Mouse (Mus musculus): Measurements from ENCODE around the gene Ptdss2. TPM values are rescaled to one million over a fixed set of nuclear protein-coding genes. Genes with fewer than 3 reads are reported as not detected.

The Ptdss2 gene
- polyA plus RNA-seq, 2 experiments, result 72.8 to 111 TPM

- TF ChIP-seq EP300 (IDR thresholded peaks at IDR 0.05; ENCODE audit: low read depth) (no peak), CTCF (IDR thresholded peaks at IDR 0.05; ENCODE audit: low read depth) (no peak)
- no peaks in the 10 kb centered on the region for H3K9me3 ChIP-seq (ENCODE audit: control insufficient read depth, low read length)
- H3K4me1 ChIP-seq (replicated peaks; ENCODE audit: control insufficient read depth in 2 of 2, insufficient read depth in 2 of 2, low read length in 1 of 2), result peaks cover 40 to 46% of the 10 kb centered on the region in 2 experiments
- no peak overlapping the region for H3K4me3 ChIP-seq (ENCODE audit: insufficient read depth in 1 of 2, low read depth in 2 of 2, low read length in 2 of 2)
- H3K27me3 ChIP-seq (ENCODE audit: control insufficient read depth, insufficient read depth, low read length), result no peaks in the 10 kb centered on the region
- no peak for DNase-seq (ENCODE audit: low read depth in 3 of 3, low spot score in 3 of 3)
- H3K27ac ChIP-seq, result no peak overlapping the region; the same call in none of the 2 replicates
- no peak for ATAC-seq (ENCODE audit: insufficient read depth)
- H3K4me2 ChIP-seq (ENCODE audit: low read depth), result no peak overlapping the region
- H3K9ac ChIP-seq (replicated peaks), result no peak overlapping the region
- H3K36me3 ChIP-seq (replicated peaks; ENCODE audit: control insufficient read depth, insufficient read depth, low read depth), result no peaks in the 10 kb centered on the region
Observed at GRCm38 (mm10) chr7:141169866-141170265, 47.7 kb downstream of the Ptdss2 start.

GRCm38 (mm10) chr7:141172116-141173006, 50.2 kb downstream of the Ptdss2 start, which contains the start of gene Rnh1:
Gene Rnh1, minus strand, starts transcription at chr7:141172857.
- TF ChIP-seq CTCF (IDR thresholded peaks at IDR 0.05; ENCODE audit: low read depth), result no peak; the same call in 1 of the 2 replicates
- no peak for TF ChIP-seq EP300 (IDR thresholded peaks at IDR 0.05; ENCODE audit: low read depth)
- H3K9ac ChIP-seq (replicated peaks), result peak within 1 kb of the TSS; percentile 65
- ATAC-seq (ENCODE audit: insufficient read depth), result peak; percentile 89
- peak within 1 kb of the TSS; percentile 28 for H3K27ac ChIP-seq
- H3K9me3 ChIP-seq (ENCODE audit: control insufficient read depth, low read length), result no peaks in the 10 kb centered on the region
- peak; percentile 70 to 82 (median 74) for DNase-seq (ENCODE audit: low read depth in 3 of 3, low spot score in 3 of 3)
- WGBS (ENCODE audit: insufficient replicate concordance), result 2% methylated on average over 55 of the region's 55 CpGs
- H3K4me2 ChIP-seq (ENCODE audit: low read depth), result peak within 1 kb of the TSS; percentile 79
- H3K36me3 ChIP-seq (replicated peaks; ENCODE audit: control insufficient read depth, insufficient read depth, low read depth), result no peaks in the 10 kb centered on the region
- peak within 1 kb of the TSS; percentile 58 to 73 for H3K4me3 ChIP-seq (ENCODE audit: insufficient read depth in 1 of 2, low read depth in 2 of 2, low read length in 2 of 2)
- H3K4me1 ChIP-seq (replicated peaks; ENCODE audit: control insufficient read depth in 2 of 2, insufficient read depth in 2 of 2, low read length in 1 of 2), result peaks cover 37 to 43% of the 10 kb centered on the region in 2 experiments
- H3K27me3 ChIP-seq (ENCODE audit: control insufficient read depth, insufficient read depth, low read length), result no peaks in the 10 kb centered on the region

- no peaks in the 10 kb centered on the region for H3K9me3 ChIP-seq (ENCODE audit: control insufficient read depth, low read length)
- H3K9ac ChIP-seq (replicated peaks), result no peak overlapping the region; the same call in 1 of the 2 replicates
- H3K27ac ChIP-seq, result peak overlapping the region; percentile 16; the same call in 1 of the 2 replicates
- H3K4me2 ChIP-seq (ENCODE audit: low read depth), result peak overlapping the region; percentile 79
- H3K27me3 ChIP-seq (ENCODE audit: control insufficient read depth, insufficient read depth, low read length), result no peaks in the 10 kb centered on the region
- no peak for ATAC-seq (ENCODE audit: insufficient read depth)
- WGBS (ENCODE audit: insufficient replicate concordance), result 76% methylated on average over 5 of the region's 5 CpGs
- H3K4me3 ChIP-seq (ENCODE audit: insufficient read depth in 1 of 2, low read depth in 2 of 2, low read length in 2 of 2), result peak overlapping the region in 1 of 2 experiments; percentile 58; a peak in 2 of 4 replicates
- DNase-seq (ENCODE audit: low read depth in 3 of 3, low spot score in 3 of 3), result no peak
- TF ChIP-seq CTCF (IDR thresholded peaks at IDR 0.05; ENCODE audit: low read depth) (no peak), EP300 (IDR thresholded peaks at IDR 0.05; ENCODE audit: low read depth) (no peak)
- H3K4me1 ChIP-seq (replicated peaks; ENCODE audit: control insufficient read depth in 2 of 2, insufficient read depth in 2 of 2, low read length in 1 of 2), result peaks cover 33% of the 10 kb centered on the region in 2 experiments
- H3K36me3 ChIP-seq (replicated peaks; ENCODE audit: control insufficient read depth, insufficient read depth, low read depth), result no peaks in the 10 kb centered on the region
Observed at GRCm38 (mm10) chr7:141173323-141173850, 51.2 kb downstream of the Ptdss2 start.

GRCm38 (mm10) chr7:141175068-141175467, 52.9 kb downstream of the Ptdss2 start:
- H3K27ac ChIP-seq, result no peak overlapping the region
- H3K4me2 ChIP-seq (ENCODE audit: low read depth), result no peak overlapping the region
- DNase-seq (ENCODE audit: low read depth in 3 of 3, low spot score in 3 of 3), result no peak
- H3K36me3 ChIP-seq (replicated peaks; ENCODE audit: control insufficient read depth, insufficient read depth, low read depth), result no peaks in the 10 kb centered on the region
- no peak overlapping the region for H3K9ac ChIP-seq (replicated peaks)
- H3K9me3 ChIP-seq (ENCODE audit: control insufficient read depth, low read length), result no peaks in the 10 kb centered on the region
- WGBS (ENCODE audit: insufficient replicate concordance), result 73% methylated on average over 4 of the region's 4 CpGs
- peaks cover 19 to 20% of the 10 kb centered on the region in 2 experiments for H3K4me1 ChIP-seq (replicated peaks; ENCODE audit: control insufficient read depth in 2 of 2, insufficient read depth in 2 of 2, low read length in 1 of 2)
- ATAC-seq (ENCODE audit: insufficient read depth), result no peak
- no peaks in the 10 kb centered on the region for H3K27me3 ChIP-seq (ENCODE audit: control insufficient read depth, insufficient read depth, low read length)
- no peak overlapping the region for H3K4me3 ChIP-seq (ENCODE audit: insufficient read depth in 1 of 2, low read depth in 2 of 2, low read length in 2 of 2)
- no peak for TF ChIP-seq EP300 (IDR thresholded peaks at IDR 0.05; ENCODE audit: low read depth)
- TF ChIP-seq CTCF (IDR thresholded peaks at IDR 0.05; ENCODE audit: low read depth), result peak; percentile 14; the same call in 1 of the 2 replicates

- Histone ChIP-seq H3K4me2 (ENCODE audit: low read depth) (no peak overlapping the region), H3K4me1 (replicated peaks; ENCODE audit: control insufficient read depth in 2 of 2, insufficient read depth in 2 of 2, low read length in 1 of 2) (peaks cover 10 to 11% of the 10 kb centered on the region in 2 experiments), H3K36me3 (replicated peaks; ENCODE audit: control insufficient read depth, insufficient read depth, low read depth) (no peaks in the 10 kb centered on the region), H3K4me3 (ENCODE audit: insufficient read depth in 1 of 2, low read depth in 2 of 2, low read length in 2 of 2) (no peak overlapping the region), H3K9ac (replicated peaks) (no peak overlapping the region), H3K9me3 (ENCODE audit: control insufficient read depth, low read length) (no peaks in the 10 kb centered on the region), H3K27me3 (ENCODE audit: control insufficient read depth, insufficient read depth, low read length) (no peaks in the 10 kb centered on the region), H3K27ac (no peak overlapping the region)
- DNase-seq (ENCODE audit: low read depth in 3 of 3, low spot score in 3 of 3) (peak; percentile 74 to 79 (median 76)), ATAC-seq (ENCODE audit: insufficient read depth) (no peak)
- TF ChIP-seq CTCF (IDR thresholded peaks at IDR 0.05; ENCODE audit: low read depth) (peak; percentile 97), EP300 (IDR thresholded peaks at IDR 0.05; ENCODE audit: low read depth) (no peak)
- 3% methylated on average over 8 of the region's 8 CpGs for WGBS (ENCODE audit: insufficient replicate concordance)
Observed at GRCm38 (mm10) chr7:141176173-141176572, 54.0 kb downstream of the Ptdss2 start.
